Mouse (Mus musculus): ENCODE data around the gene Hist1h3c.
A peak's percentile ranks its signal among the peaks of the same experiment; 100 is the strongest.

- TF ChIP-seq POLR2A (IDR thresholded peaks at IDR 0.05; ENCODE audit: extremely low read depth, insufficient read depth, low read length) (peak; percentile 100), CTCF (IDR thresholded peaks at IDR 0.05; ENCODE audit: low read depth, low read length) (no peak)
Measured at GRCm38 (mm10) chr13:23698300-23698693, 47.1 kb downstream of the Hist1h3c start, which contains the start of gene Hist1h4c.
